Mouse (Mus musculus) forebrain, postnatal 0 days (tissue): ENCODE measurements around the gene Cd83. TPM values are rescaled to one million over a fixed set of nuclear protein-coding genes. Genes with fewer than 3 reads are reported as not detected.

Experiments
- ATAC-seq: fragments of 200-750 bp; cut with Nextera tagmentation; 2 replicates; pipeline ENCODE4 v1.8.0; 2017; ENCODE audit warnings: mild to moderate bottlenecking, moderate library complexity
- DNase-seq: peaks from one replicate; pipeline ENCODE4 v3.0.0-alpha.2; 2015
- H3K27ac ChIP-seq: fragments of 300-500 bp; sonication (generic); 2 replicates; pipeline ENCODE4 v1.5.1; 2014; ENCODE audit warnings: low read depth, mild to moderate bottlenecking, antibody characterized with exemption, low read length, moderate library complexity, mixed read lengths
- H3K27me3 ChIP-seq: fragments of 300-500 bp; sonication (generic); 2 replicates; pipeline ENCODE4 v1.6.1; 2014; ENCODE audit warnings: mild to moderate bottlenecking, low read length, mixed read lengths; ENCODE audit not compliant: insufficient read depth
- H3K36me3 ChIP-seq: fragments of 300-500 bp; sonication (generic); 2 replicates; pipeline ENCODE4 v1.6.1; 2014; ENCODE audit warnings: mild to moderate bottlenecking, moderate library complexity; ENCODE audit not compliant: insufficient read depth
- H3K4me1 ChIP-seq: fragments of 300-500 bp; sonication (generic); 2 replicates; pipeline ENCODE4 v1.6.1; 2014; ENCODE audit warnings: antibody characterized with exemption; ENCODE audit not compliant: insufficient read depth
- H3K4me2 ChIP-seq: fragments of 300-500 bp; sonication (generic); 2 replicates; pipeline ENCODE4 v1.6.1; 2014; ENCODE audit warnings: low read depth, mild to moderate bottlenecking, moderate library complexity
- H3K4me3 ChIP-seq: fragments of 300-500 bp; sonication (generic); 2 replicates; pipeline ENCODE4 v1.5.1; 2014; ENCODE audit warnings: low read depth, low read length, mixed read lengths
- H3K9ac ChIP-seq: fragments of 300-500 bp; sonication (generic); 2 replicates; pipeline ENCODE4 v1.6.1; 2014; ENCODE audit warnings: mild to moderate bottlenecking
- H3K9me3 ChIP-seq: fragments of 300-500 bp; sonication (generic); 2 replicates; pipeline ENCODE4 v1.6.1; 2016; ENCODE audit warnings: low read length
- CTCF ChIP-seq: sonication (generic); IDR thresholded peaks from 2 replicates; pipeline ENCODE4 v1.5.1; 2016; ENCODE audit warnings: antibody characterized with exemption, control low read depth, low read depth
- WGBS: fragments of 180-500 bp; shearing (Covaris S2); extraction: QIAGEN DNeasy Blood & Tissue Kit; methylation state at CpG from one replicate; pipeline ENCODE4 v1.1.7; 2014; 5-methylcytosine and 5-hydroxymethylcytosine counted together
- polyA plus RNA-seq: library from polyadenylated mRNA; unstranded; fragments of >200 nt; fragmentation: Nextera tagmentation; extraction: Ambion mirVana; gene quantifications from 2 replicates; pipeline ENCODE4 v1.2.1, GENCODE M21; 2015
- total RNA-seq: library from RNA; depleted of rRNA; stranded (reverse); fragments of >200 nt; gene quantifications from 2 replicates; pipeline ENCODE4 v1.2.3, GENCODE M21; 2014

The Cd83 gene
- total and polyA plus RNA-seq, 2 experiments from 2014 or later = 21.0 to 22.7 TPM

DNA sequence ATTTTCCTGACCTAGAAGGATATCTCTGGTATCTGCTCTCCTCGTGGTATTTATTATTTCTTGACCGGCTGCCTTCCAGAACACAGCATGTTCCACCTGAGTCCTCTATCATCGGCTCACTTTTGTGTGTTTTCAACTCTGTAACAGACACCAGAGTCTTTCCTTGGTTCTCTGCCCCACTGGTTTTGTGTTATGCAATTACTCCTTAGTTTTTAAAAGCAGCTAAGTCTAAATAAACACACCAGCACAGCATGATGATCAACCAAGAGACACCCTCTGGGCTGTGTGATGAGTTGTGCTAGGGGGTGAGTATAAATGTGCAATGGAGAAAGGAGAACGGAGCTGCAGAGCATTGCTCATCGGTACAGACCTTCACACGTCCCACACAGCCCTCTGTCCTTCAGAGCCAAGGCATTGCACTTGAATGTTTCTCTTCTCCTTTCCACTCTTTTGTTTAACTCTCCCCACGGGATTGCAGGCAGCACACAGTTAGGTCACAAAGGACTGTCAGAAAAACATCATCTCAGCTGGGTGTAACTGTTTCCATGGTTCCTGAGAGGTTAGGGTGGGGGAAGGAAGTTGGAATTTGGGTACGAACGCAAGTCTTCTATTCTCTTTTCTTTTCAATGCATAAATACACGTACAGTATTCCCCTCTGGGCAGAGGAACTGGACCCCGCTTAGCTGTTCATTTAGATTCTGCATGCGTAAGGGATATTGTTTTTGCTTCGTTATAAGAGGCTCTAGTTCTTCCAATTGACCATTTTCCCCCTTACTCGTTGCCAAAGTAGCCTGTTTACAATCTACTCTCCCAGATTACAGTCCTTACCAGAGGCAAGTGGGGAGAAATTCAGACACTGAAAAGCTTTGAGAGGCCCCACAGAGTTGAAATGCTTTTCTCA lies 22.0 kb downstream of the Cd83 start:
- Histone ChIP-seq H3K4me1 (peaks cover 8% of the 10 kb centered on the region; the same call in 1 of the 2 replicates), H3K4me3 (no peak overlapping the region), H3K27ac (no peak overlapping the region), H3K9me3 (no peaks in the 10 kb centered on the region), H3K4me2 (0 out of 2 replicates have a peak overlapping the region, but pooled peaks have one; percentile 6), H3K27me3 (no peaks in the 10 kb centered on the region), H3K9ac (no peak overlapping the region), H3K36me3 (no peaks in the 10 kb centered on the region)
- no peak for TF ChIP-seq CTCF
- WGBS = 21% methylated on average over 14 of the region's 14 CpGs
- peak; percentile 48; the same call in 1 of the 2 replicates for ATAC-seq
- DNase-seq = no peak

DNA sequence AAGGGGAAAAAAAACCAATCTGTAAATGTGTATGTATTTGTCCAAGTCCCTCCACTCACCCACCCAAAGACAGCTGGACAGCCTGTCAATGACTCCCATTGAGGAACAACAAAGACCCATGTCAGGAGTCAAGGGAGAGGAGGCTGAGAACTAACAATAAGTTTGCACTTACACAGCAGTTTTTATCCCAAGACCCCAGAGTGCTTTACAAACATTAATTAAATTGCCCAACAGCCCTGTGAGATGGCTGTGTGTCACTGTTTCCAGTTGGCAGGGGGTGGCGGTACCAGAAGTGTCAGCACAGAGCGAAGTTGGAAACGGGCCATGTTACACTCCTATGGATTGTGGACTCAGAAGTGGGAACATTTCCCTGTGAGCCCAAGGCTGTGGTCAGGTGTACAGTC lies 22.7 kb downstream of the Cd83 start:
- Histone ChIP-seq H3K27ac (no peak overlapping the region), H3K4me1 (peaks cover 8% of the 10 kb centered on the region; the same call in 1 of the 2 replicates), H3K9me3 (no peaks in the 10 kb centered on the region), H3K4me3 (no peak overlapping the region), H3K27me3 (no peaks in the 10 kb centered on the region), H3K36me3 (no peaks in the 10 kb centered on the region), H3K4me2 (no peak overlapping the region), H3K9ac (no peak overlapping the region)
- no peak for DNase-seq
- TF ChIP-seq CTCF = no peak
- no peak for ATAC-seq
- 23% methylated on average over 3 of the region's 3 CpGs for WGBS

DNA sequence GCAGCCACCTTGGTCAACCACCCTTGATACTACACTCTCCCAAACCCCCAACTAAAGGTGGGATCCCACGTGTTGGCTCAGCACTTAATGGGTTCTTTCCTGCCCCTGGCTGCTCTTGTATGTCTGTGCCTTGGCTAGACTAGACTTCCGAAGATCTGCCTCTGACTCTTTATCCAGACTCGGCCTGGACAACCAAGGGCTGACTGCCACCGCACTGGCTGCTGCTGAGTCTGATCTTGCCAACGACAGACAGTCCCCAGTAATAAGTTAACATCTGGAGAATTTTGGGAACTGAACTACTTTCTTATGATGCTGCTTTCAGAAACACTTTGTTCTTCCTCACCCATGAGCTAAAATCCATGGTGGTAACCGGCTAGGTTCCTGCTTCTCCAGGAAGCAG lies 26.0 kb downstream of the Cd83 start:
- TF ChIP-seq CTCF = no peak
- ATAC-seq = no peak
- 87% methylated on average over 6 of the region's 6 CpGs for WGBS
- Histone ChIP-seq H3K27ac (no peak overlapping the region), H3K9me3 (no peaks in the 10 kb centered on the region), H3K4me2 (no peak overlapping the region), H3K4me3 (no peak overlapping the region), H3K4me1 (peaks cover 8% of the 10 kb centered on the region; the same call in 1 of the 2 replicates), H3K27me3 (no peaks in the 10 kb centered on the region), H3K9ac (no peak overlapping the region), H3K36me3 (no peaks in the 10 kb centered on the region)
- DNase-seq = no peak

DNA sequence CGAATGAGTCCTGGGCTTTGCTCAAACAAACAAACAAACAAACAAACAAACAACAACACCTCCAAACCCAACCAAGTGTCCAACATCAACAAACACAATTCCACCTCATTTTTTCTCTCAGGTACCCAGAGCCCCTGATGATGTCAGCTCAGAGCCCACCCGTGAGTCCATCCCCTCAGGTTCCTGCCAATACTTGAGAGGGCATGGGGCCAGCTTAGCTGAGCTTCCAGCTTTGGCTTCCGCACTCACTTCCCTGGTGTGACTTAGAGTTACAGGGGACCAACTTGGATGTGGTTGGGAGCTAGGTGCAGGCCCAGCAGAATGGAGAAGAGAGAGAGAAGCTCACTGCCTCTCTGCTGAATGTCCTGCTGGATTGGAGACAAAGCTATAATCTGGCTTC lies 27.3 kb downstream of the Cd83 start:
- H3K27ac ChIP-seq = no peak overlapping the region
- TF ChIP-seq CTCF = no peak
- no peak for ATAC-seq
- H3K4me2 ChIP-seq = no peak overlapping the region
- H3K9ac ChIP-seq = no peak overlapping the region
- H3K27me3 ChIP-seq = no peaks in the 10 kb centered on the region
- H3K9me3 ChIP-seq = no peaks in the 10 kb centered on the region
- H3K4me1 ChIP-seq = 0 out of 2 replicates have a peak, but pooled peaks cover 3% of the 10 kb centered on the region
- H3K36me3 ChIP-seq = no peaks in the 10 kb centered on the region
- H3K4me3 ChIP-seq = no peak overlapping the region
- WGBS = 78% methylated on average over 3 of the region's 3 CpGs
- DNase-seq = no peak

DNA sequence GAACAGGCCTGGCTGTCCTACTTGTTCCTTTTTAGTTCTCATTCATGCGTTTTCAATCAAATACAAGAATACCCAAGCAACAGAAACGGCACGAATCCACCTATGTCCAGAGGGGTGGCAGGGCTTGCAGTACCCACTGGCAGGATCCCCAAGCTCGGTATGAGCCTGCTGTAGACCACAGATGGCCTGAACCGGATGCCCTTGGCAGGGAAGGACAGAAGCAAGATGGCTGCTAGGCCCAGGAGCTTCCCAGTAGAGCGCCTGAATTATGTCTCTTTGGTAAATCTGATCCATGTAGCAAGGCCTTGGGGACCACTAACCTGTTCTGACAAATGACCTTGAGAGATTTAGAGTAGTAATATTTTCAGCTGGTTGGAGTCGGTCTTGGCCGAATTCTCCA lies 28.9 kb downstream of the Cd83 start:
- H3K36me3 ChIP-seq = no peaks in the 10 kb centered on the region
- no peak overlapping the region for H3K4me2 ChIP-seq
- H3K9me3 ChIP-seq = no peaks in the 10 kb centered on the region
- no peak overlapping the region for H3K9ac ChIP-seq
- whole genome bisulfite sequencing = 90% methylated on average over 8 of the region's 8 CpGs
- DNase-seq (no peak), ATAC-seq (no peak)
- H3K4me3 ChIP-seq = no peak overlapping the region
- H3K27ac ChIP-seq = no peak overlapping the region
- H3K4me1 ChIP-seq = no peaks in the 10 kb centered on the region
- TF ChIP-seq CTCF = no peak
- H3K27me3 ChIP-seq = no peaks in the 10 kb centered on the region

DNA sequence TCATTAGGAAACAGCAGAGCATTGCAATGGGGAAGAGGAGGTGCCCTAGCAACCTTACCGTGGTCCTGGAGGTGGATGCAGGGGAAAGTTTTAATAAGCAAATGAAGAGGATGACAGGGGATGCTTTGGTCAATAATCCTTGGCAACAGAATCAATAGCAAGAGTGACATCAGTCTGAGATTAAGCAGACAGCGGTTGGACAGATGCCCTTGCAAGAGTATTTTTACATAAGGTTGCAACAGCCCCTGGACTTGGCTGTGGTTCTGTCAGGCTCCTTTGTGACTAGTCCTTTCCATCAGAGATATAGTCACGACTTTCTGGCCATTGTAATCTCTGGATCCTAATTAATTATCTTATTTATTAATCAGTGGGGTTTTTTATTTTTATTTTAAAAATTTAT lies 32.9 kb downstream of the Cd83 start:
- no peak for TF ChIP-seq CTCF
- no peaks in the 10 kb centered on the region for H3K9me3 ChIP-seq
- H3K27me3 ChIP-seq = no peaks in the 10 kb centered on the region
- no peak overlapping the region for H3K27ac ChIP-seq
- no peak for ATAC-seq
- no peak overlapping the region for H3K4me2 ChIP-seq
- H3K4me3 ChIP-seq = no peak overlapping the region
- no peak overlapping the region for H3K9ac ChIP-seq
- no peak for DNase-seq
- no peaks in the 10 kb centered on the region for H3K4me1 ChIP-seq
- no peaks in the 10 kb centered on the region for H3K36me3 ChIP-seq
- 64% methylated on average over 3 of the region's 3 CpGs for WGBS

DNA sequence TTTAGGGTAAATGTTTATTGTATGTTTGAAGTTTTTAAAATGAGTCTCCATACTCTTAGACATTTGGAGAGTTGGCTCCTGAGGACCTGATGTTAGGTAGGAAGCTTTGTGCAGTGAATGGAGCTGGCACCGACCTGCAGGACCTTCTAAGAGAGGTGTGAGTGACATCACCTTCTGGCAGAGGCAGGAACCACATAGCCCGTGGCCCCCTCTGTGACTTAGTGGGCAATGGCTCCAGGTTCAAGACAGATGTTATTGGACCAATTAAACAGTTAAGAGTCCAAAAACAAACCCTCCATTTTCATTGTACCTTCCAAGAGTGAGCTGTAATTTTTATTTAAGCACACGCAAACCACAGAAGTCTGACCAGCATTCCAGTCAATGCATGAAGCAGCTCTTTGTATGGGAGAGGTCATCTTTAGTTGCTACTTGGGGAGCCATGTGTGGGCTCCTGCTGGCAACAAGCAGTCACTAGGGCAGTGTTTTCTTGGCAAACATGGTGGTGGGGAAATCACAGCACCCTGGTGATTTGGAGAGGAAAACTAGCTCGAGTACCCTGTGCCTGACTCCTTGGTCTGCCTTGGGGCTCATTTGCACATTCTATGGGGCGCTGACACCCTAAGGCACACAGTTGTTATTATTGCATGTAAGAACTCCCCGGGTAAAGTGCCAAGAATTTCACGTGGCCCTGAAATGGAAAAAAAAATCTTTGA lies 33.9 kb downstream of the Cd83 start:
- Histone ChIP-seq H3K27ac (no peak overlapping the region), H3K4me3 (no peak overlapping the region), H3K9me3 (no peaks in the 10 kb centered on the region), H3K4me2 (no peak overlapping the region), H3K4me1 (no peaks in the 10 kb centered on the region), H3K27me3 (no peaks in the 10 kb centered on the region), H3K36me3 (no peaks in the 10 kb centered on the region), H3K9ac (no peak overlapping the region)
- ATAC-seq (no peak), DNase-seq (no peak)
- TF ChIP-seq CTCF = no peak
- WGBS = 67% methylated on average over 7 of the region's 7 CpGs
